Mouse (Mus musculus) forelimb bud, embryonic 11.5 days (tissue): ENCODE data around the gene Hspb6.

Experiments
- DNase-seq: peaks from one replicate; pipeline ENCODE4 v3.0.0-alpha.2; 2012; ENCODE audit warnings: low read depth, low spot score

Hspb6 gene

DNA sequence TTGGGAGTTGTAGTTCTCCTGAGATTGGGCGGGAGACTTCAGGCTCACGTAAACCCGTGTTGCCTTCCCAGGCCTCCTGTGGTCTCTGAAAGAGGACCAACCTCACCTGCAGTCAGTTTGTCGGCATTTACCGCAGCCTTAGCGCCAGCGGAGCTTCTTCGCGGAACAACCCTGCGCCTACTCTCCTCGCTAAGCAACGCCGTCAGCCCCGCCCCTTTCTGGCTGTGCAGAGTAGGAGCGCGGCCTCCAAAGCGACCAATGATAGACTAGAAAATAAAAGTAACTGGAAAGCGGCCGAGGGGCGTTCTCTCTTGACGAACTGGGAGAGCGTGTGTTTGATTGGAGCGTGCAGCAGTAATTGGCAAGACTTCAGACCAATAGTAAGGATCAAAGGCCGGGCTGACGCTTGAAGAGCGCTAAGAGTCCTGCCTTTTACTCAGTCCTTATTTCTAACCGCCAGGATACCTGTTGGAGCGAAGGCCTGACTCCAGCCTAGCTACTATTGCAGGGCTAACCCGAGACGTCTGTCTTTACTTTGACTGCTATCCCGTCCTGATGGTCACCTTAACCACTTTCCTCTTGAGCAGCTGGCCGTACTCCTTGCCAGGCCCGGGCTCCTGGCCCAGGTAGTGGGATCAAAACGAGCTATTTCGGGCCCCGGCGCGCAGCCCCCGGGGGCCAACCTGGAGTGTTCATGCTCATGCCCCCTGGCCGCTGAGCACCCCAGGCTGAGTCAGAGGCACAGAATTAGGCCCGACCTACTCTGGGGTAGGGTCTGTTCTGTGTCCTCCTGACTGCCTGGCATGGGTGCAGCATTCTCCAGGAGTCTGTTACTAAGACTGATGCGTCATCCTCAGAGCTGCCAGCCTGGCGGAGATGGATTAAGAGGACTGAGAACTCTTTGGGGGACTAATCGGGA is at the start of gene Hspb6, which contains the start of gene Proser3:
Hspb6 (plus strand) TSS at position 77 of the 919 bp plus-strand sequence.
Proser3 (minus strand) TSS at position 198 of the 919 bp plus-strand sequence.
- DNase-seq, result peak; percentile 97

DNA sequence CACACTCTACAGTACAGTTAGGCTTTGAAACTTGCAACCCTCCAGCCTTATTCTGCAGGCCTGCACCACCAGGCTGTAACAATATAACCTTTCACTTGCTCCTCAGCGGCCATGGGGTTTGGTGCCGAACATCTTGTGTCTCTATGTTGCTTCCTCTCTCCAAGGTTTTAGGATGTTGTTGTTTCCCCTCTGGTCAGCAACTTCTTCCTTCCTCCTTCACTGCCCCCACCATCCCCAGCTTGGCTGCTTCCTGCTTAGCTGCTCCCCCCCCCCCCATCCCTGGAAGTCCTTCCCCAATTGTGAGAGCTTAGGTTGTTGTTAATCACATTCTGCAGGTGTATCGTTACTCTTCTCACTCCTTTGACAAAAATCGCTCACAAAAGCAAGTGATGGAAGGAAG is 43.9 kb upstream of the Hspb6 start:
- no peak for DNase-seq

DNA sequence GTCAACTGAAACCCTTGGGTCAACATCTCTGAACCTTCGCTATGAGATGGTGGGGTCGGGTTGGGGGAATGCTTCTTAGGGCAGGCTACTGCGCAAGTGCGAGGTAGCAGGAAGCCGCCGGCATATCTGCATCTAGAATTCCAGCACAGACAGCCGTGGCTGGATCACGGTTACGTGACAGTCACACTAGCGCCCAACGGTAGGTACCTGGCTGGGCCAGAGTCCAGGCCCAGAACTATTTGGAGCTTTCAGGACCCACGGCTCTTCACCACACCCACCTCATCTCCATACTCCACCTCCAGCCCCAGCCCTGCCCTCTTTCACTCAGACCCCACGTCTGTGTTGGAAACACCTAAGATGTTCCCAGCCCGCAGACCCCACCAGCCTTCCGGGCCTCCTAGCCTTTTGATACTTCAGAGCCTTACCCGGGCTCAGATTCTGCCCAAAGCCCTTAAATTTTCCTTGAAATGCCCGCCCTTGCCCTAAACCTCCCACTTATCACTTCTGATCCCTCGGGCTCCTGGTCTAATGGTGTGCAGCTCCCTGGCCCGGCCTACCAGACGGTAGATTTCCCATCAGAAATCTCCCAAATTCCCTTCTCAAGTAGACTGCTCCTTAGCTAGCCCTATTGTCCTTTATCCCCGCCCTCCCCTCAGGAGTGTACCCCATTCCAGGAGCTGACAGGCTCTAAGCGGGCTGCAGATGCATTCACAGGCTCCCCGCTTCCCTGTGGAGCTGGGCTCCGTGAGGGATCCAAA is 36.8 kb upstream of the Hspb6 start:
- DNase-seq, result no peak

DNA sequence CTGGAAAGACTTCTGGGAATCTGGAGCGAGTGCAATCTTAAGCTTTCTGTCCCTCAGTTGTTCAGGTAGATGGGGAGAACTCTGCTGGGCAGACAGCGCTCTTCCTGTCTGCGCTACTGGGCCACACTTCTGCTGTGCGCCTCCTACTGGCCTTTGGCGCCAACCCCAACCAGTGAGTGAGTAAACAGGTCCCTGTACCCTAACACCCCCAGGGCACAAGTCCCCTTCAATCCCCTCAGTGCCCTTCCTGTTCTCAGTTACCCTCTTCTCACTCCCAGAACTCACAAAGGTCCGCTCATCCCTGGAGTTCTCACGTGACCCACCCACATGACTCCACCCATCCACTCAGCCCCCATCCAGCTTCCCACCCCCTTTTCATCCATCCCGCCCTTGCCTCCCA is 33.7 kb upstream of the Hspb6 start:
- no peak for DNase-seq

DNA sequence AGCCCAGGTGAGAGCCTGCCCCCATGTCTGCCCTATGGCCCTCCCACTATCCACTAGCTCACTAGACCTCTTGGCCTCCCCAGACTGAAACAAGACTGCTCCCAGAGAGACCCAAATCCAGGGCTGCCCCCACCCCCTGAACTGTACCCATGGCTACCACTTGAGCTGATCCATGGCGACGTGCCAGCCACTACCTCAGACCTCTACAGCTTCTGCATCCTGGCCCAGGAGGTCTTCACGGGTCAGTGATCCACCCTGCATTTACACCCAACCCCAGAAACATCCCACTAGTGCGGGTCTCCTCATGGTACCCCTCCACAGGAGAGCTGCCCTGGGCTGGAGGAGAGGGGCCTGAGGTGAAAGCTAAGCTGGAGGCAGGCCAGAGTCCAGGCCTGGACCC is 31.6 kb upstream of the Hspb6 start:
- DNase-seq, result no peak

DNA sequence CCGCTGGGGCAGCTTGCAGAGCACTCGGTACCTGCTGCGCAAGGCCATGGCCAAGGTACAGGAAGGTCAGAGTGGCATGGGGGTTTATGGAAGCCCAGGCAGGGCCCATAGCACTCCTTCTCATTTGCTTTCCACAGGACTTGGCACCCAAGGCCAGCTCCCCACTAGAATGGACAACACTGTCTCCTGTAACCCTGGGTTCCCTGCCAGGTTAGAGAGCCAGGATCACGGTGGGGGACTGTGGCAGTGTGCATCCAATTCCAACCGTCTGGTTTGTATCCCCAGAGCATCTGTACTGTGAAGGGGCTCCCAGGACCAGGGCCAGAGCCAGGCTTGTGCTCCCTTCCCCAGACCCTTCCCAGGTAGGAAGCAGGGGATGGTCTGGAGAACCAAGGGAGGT is 31.1 kb upstream of the Hspb6 start:
- no peak for DNase-seq

DNA sequence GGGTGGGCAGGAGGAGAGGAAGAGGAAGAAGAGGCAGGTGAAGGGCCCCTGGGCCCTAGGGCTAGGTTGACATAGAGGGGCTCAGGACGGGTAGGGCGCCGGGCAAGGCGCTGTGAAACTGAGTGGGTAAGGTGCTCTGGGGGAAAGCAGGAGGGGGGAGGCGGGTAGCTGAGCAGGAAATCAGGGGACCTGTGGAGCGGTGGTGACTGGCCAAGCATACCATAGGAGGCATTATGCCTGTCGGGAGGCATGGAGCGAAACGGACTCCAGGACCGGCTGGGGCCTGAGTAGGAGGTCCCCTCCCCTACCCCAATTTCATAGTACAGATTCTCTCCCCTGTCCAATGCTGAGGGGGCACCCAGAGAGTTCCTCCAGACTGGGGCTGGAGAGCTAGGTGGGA is 29.1 kb upstream of the Hspb6 start:
- DNase-seq, result no peak

DNA sequence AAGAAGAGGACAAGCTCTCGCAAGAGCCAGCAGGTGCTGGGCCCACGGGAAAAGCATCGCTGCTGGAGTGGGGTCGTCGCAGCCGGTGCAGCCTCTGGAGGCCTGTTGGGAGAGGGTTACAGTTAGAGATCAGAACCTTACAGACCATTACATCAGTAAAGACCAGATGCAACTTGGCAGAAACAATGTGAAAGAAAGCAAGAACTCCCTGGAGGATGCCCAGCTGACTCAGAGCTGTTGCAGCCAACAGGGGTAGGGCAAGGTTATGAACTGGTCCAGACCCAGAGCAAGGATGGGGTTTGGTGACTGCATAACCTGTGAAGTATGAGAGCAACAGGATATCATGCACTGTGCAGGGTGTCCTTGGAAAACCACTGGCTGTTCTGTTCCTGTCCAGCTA is 27.5 kb upstream of the Hspb6 start:
- no peak for DNase-seq

DNA sequence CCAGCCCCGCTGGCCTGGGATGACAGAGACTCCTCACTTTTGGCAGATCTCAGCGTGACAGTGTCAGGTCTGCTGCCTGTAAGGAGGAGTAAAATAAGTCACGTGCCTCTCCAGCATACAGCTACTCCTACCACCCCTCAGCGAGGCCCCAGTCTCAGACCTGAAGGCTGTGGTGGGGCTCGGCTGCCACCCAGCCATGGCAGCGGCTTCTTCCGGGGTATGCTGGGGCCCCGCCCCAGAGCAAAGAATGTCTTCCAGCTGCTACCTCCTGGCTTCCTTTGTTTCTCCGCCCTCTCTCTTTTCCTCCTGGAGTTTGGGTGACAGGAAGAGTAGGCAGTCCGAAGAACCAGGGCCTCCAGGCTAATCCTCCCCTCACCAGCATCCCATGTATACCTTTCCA is 26.0 kb upstream of the Hspb6 start:
- DNase-seq, result no peak

DNA sequence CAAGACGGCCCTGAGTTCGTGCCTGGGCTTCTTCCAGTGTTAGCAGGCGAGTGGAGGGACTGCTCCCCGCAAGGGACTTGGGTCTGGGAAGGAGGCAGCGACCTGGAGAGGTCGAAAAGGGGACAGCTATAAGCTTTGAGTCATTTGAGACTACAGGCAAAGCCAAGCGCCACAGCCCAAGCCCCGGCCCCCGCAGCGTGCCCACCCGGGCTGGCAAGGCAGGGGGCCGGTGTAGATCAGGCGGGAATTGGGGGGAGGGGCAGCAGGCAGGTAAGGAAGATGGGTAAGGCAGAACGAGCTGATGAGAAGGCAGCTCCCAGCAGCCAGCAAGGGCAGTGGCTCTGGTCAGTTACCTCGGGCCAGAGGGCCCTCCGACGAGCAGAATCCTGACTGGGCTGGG is 25.6 kb upstream of the Hspb6 start:
- no peak for DNase-seq

DNA sequence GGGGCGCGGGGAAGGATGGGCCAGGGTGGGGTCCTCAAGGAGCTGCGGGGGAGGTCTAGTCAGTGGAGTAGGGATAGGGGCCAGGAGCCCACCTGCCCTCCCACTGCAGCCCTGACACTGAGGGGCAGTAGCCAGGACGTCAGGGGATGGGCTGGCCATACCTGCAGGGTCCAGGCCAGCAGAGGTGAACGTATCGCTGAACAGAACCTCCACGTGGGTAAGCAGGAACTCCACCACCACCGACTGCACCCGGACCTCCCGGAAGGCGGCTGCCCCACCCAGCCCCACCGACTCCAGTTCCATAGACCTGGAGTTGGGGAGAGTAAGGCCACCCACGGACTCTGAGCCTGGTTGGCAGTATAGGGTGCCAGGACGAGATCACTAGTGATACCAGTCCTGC is 25.0 kb upstream of the Hspb6 start:
- DNase-seq, result no peak

DNA sequence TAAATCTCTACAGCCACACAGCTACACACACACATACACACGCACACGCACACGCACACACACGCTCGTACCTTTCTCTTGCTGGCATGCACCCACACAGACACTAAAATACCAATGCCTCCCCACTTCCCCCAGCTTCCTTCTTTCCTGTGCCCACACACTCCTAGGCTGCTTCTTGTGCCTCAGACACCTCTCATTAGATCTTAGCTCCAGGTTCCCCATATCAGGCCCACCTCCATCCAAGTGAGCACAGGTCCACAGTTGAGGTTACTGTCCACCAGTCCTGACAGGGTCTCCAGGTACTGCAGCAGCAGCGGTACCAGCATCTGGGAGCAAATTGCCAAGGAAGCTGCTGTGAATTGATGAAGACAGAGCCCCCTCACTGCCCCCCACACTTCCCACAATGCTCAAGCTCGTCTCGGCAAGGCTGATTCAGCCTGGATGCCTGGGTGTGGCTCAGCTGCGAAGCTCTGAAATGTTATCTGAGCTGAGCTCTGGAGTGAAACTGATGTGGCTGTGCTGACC is 20.6 kb upstream of the Hspb6 start:
- DNase-seq, result no peak

DNA sequence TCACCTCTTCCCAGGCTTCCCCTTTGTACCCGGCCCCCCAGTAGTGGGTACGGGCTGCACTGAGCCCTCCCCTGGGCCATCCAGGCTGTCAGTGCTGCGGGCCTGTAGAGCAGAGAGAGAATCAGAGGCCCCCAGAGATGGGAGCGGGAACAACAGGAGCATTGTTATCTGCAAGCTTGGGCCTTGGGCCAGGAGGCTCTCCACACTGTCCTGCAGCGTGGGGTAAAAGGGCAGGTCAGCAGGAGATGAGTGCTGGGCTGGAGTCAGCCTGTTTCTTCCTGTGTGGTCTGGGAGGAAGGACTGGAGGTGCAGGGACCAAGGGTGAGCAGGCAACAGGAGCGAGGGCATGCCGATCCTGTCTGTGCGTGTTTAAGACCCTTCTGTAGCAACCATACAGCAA is 19.0 kb upstream of the Hspb6 start:
- DNase-seq, result no peak

DNA sequence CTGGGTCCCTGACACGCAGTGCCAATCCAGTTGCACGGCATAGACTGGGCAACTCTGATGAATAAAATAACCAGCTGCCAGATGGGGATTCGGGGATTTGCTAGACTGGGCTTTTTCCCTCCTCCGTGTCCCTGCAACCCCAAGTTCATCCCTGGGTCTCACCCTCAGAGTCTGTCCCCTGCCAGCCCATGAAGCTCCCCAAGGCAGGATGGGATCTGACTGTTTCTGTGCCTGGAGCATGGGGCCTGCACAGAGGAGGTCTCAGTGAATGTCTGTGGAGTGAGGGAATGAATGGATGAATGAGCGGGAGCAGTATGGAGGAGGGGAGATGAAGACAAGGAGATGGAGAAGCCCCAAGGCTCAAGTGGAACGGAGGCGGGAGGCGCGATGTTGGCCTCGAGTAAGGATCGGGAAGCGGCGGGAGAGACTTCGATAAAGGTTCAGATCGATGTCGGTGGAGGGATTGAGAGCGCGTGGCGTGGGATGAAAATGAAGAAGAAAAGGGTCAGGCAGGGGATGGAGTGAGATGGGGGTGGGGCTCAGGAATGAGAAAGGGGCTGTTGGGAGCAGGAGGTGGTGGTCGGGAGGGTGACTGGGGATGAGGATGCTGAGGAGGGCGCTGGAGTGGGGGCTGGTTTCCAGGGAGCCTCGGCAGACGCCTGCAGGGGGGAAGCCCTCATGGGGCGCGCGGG is 17.9 kb upstream of the Hspb6 start:
- DNase-seq, result no peak

DNA sequence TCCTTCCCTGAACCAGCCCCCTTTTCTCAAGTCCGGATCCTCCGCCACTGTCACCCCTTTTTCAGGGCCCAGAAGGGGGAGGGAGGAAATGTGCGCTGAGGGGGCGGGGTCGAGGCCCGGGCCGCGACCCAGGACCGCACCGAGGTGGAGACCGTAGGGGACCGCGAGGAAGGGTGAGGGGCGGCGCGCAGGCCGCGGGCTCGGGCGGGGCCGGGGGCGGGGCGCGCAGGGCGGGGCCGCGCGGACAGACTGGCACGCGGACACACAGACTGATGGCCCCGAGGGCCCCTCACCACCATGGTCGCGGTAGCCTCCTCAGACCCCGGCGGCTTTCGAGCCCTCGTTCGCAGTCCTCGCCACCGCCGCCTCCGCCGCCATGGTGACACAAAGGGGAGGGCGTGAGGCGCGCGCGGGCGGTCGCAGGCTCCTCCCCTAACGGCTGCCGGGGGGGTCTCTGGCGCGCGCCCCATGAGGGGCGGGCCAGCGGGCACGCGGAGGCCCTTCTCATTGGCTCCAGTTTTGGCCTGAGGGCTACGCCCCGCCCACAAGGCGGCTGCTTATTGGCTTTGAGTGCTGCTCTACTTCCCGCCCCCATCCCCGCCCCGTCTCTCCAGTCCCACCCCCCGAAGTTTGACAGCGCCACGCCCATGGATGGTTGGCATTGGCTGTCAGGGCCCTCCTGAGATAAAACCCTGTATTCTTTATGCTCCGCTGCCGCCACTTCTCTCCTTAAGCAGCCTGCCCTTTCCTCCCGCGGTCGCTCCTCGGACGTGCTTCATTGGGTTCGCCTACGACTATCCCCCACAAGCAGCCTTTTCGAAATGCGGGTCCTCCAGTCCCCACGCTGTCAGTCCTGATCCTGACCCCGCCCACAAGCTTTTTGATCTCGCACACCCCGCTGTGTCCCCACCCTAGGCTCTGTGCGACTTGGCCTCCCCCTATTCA is 17.1 kb upstream of the Hspb6 start, which contains the start of gene Arhgap33:
Arhgap33 (minus strand) TSS at position 428 of the 945 bp plus-strand sequence.
- DNase-seq, result peak; percentile 99

DNA sequence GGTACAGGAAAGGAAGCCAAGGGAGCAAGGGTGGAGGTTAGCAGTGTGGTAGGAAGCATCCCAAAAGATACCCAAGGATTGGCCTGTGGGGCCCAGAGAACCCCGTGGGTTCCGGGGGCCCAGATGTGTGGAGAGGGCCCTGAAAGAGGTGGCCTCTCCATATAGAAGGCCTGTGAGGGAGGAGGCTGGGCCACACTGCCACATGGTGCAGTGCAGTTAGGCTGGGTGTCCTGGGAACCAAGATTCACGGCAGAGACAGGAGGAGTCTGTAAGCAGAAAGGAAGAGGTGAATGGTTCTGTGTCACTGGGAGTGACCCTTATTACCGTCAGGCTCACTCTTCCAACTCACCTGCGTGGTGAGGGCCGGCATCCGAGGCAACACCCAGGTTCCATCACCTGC is 11.4 kb upstream of the Hspb6 start:
- DNase-seq, result no peak

DNA sequence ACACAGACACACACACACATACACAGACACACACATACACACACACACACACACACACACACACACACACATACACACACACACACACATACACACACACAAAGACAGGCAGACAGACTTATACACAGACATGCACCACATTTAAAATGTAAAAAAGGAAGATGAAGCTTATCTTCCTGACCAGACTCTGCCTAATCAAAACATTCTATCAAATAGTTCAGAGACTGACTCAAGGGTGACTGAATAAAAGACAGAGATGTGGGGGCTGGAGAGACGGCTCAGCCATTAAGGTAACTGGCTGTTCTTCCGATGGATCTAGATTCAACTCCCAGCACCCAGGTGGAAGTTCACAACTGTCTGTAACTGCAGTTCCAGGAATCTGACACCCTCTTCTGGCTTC is 7.7 kb upstream of the Hspb6 start:
- DNase-seq, result no peak

DNA sequence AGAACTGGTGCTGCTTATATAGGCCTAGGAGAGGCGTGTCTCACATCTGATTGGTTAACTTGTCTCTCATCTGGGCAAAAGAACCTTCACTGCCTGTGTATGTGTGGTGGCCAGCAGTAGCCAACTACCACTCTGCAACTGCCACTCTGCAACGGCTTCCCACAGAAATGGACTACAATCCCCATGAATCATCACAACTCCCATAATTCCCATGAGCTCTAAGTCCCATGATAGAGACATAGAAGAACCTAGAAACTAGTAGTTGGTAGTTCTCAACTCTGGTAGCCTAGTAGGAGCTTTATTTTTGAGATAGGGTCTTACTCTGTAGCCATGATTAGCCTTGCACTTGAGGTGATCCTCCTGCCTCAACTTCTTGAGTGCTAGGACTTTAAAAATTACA is 2.1 kb upstream of the Hspb6 start:
- no peak for DNase-seq

DNA sequence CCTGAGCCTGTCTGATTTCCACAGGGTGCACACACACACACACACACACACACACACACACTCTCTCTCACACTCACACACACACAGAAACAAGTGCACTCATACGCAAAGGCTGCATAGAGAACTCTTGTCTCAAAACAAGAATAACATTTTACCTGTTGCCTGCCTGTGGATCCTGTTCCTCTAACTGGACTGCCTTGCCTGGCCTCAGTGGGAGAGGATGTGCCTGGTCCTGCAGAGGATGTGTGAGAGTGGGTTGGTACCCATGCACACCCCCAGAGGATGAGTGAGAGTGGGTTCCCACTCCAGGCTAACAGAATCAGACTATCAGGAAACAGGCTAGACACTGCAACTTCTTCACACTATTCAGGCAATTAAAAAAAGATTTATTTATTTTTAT is 1.4 kb upstream of the Hspb6 start:
- no peak for DNase-seq

DNA sequence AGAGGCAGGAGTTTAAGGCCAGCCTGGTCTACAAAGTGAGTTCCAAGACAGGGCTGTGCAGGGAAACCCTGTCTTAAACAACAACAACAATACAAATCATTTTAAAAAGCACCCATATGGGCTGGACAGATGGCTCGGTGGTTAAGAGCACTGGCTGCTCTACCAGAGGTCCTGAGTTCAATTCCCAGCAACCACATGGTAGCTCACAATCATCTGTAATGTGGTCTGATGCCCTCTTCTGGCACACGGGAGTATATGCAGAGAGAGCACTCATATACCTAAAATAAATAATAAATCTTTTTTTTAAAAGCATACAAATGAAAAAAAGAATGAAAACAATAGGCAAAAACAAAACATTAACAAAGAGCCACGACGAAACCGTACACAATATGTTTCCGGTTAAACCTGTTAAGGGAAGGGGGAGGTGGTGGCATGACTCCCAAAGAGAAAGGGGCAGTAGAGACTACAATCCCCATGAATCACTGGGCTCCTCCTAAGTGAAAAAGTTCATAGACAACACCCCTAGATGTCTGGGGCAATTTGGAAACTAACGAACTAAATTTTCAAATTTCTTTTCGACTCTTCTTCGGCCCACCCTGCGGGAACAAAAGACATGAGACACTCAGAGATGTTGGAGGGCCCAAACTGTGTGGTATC is 405 bp upstream of the Hspb6 start:
- DNase-seq, result no peak
